Mouse (Mus musculus): Measurements from ENCODE around the gene Pik3cg. TPM values are rescaled to one million over a fixed set of nuclear protein-coding genes. Genes with fewer than 3 reads are reported as not detected.

Pik3cg gene
- polyA plus RNA-seq, 1 experiment from 2014 or later, result 3.2 TPM

DNA sequence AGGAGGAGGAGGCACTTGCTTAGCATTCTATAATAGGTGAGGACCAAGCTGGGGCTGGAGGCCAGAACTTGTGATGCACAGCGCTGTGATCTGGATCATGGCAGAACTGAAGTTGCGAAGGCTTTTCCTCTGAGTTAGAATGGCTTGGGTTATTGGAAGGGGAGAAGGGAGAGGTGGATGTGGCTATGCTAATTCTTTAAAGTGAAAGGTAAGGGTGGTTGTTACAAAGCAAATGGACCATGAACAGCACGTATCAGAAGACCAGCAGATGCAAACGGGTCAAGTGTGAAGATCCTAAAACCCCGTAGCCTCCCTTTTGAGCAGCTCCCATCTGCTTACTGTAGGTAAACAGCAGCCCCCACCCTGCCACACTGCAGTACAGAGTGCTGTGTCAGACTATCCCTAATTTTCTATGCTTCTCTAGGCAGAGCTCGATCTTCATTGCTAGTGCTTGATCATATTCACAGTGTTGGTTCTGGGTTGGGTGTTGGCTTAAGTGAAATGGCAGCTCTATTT lies 7.3 kb downstream of the Pik3cg start:
- no peak for ATAC-seq (ENCODE audit: low read depth)

DNA sequence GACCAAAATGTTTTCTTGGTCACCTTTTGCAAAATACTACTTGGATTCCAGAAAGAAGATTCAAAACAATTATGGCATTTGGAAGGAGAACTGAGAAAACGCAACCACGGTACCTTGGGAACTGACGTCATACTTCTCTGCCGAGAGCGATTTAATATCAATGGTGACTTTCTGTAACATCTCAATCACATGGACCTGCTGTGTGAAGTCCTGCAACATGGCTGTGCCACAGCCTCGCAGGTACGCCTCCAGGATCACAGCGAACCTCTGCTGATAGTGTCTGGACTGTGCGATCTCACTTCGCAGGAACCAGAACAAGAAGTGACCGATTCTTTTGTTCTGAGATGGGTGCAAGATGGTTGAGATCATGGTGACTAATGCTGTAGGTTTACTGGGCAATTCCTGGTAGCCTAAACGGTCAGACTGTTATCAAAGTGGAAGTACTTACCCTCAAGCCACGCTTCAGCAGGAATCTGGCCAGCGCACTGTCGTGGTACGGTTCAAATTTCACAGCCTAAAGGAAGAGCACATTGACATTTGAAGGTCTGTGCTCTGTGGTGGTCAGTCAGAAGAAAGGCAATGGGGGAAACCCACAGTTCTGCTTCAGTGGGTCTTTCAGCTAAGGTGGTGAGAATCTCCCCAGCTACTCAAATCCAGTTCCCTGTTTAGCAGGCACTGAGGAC lies 7.9 kb downstream of the Pik3cg start:
- DNase-seq, result no peak
- Histone ChIP-seq H3K4me3 (replicated peaks) (no peak overlapping the region), H3K27me3 (no peaks in the 10 kb centered on the region), H3K9ac (no peak overlapping the region), H3K36me3 (peaks cover 10% of the 10 kb centered on the region), H3K4me2 (no peak overlapping the region), H3K27ac (no peak overlapping the region), H3K4me1 (replicated peaks) (peaks cover 9% of the 10 kb centered on the region), H3K9me3 (replicated peaks) (no peaks in the 10 kb centered on the region)
- ATAC-seq (ENCODE audit: low read depth), result no peak
- WGBS (ENCODE audit: insufficient replicate concordance), result 65% methylated on average over 16 of the region's 16 CpGs

More for the DNA sequence above, 7.3 kb downstream of the Pik3cg start:
- Histone ChIP-seq H3K36me3 (peaks cover 12% of the 10 kb centered on the region), H3K9me3 (replicated peaks) (no peaks in the 10 kb centered on the region), H3K27ac (no peak overlapping the region), H3K27me3 (no peaks in the 10 kb centered on the region), H3K4me3 (replicated peaks) (no peak overlapping the region), H3K9ac (no peak overlapping the region), H3K4me1 (replicated peaks) (peaks cover 9% of the 10 kb centered on the region), H3K4me2 (no peak overlapping the region)
- 84% methylated on average over 6 of the region's 6 CpGs for WGBS (ENCODE audit: insufficient replicate concordance)
- no peak for DNase-seq

DNA sequence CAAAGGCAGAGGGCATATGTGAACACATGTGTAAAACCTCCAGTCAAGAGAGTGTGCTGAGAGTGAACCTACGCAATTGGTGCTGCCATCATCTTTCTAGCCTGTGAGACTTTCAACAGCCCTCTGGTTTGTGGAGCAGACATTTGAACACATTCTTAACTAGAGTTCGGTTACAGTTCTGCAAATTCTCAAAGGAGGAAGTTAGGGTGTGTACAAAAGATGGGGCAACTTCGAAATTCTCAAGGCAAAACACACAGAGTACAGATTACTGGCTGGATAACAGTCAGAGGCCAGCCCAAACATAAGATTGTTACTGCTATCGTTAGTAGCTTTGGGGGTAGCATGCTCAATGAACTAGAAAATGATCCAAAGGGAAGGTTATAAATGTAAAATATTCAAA lies 9.0 kb downstream of the Pik3cg start:
- no peak overlapping the region for H3K27ac ChIP-seq
- no peak overlapping the region for H3K9ac ChIP-seq
- H3K27me3 ChIP-seq, result no peaks in the 10 kb centered on the region
- peaks cover 9% of the 10 kb centered on the region for H3K4me1 ChIP-seq (replicated peaks)
- no peak overlapping the region for H3K4me3 ChIP-seq (replicated peaks)
- DNase-seq (no peak), ATAC-seq (ENCODE audit: low read depth) (no peak)
- H3K9me3 ChIP-seq (replicated peaks), result no peaks in the 10 kb centered on the region
- no peak overlapping the region for H3K4me2 ChIP-seq
- WGBS (ENCODE audit: insufficient replicate concordance), result 36% methylated on average over 4 of the region's 4 CpGs
- H3K36me3 ChIP-seq, result peaks cover 4% of the 10 kb centered on the region; the same call in 1 of the 2 replicates

DNA sequence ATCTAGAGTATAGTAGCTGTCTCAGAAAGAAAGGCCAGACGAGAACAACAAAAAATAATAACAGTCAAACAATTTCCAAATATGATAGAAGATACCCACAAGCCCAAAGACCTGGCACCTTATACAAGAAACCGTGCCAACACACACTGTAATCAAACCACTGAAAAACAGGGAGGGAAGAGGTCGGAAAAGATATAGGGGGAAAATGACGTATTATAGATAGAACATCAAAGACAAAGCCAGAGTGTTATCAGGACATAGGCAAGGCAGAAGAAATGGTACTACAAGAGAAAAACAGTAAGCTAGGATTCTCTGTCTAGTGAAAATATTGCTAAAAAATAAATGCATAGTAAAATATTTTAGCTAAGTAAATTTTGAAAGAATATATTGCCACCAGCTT lies 10.4 kb downstream of the Pik3cg start:
- no peaks in the 10 kb centered on the region for H3K27me3 ChIP-seq
- no peak overlapping the region for H3K4me2 ChIP-seq
- H3K9ac ChIP-seq, result no peak overlapping the region
- H3K4me3 ChIP-seq (replicated peaks), result no peak overlapping the region
- WGBS (ENCODE audit: insufficient replicate concordance), result 68% methylated on average over 4 of the region's 4 CpGs
- ATAC-seq (ENCODE audit: low read depth) (no peak), DNase-seq (no peak)
- H3K27ac ChIP-seq, result no peak overlapping the region
- H3K36me3 ChIP-seq, result peaks cover 4% of the 10 kb centered on the region; the same call in 1 of the 2 replicates
- H3K4me1 ChIP-seq (replicated peaks), result peaks cover 9% of the 10 kb centered on the region
- H3K9me3 ChIP-seq (replicated peaks), result no peaks in the 10 kb centered on the region

DNA sequence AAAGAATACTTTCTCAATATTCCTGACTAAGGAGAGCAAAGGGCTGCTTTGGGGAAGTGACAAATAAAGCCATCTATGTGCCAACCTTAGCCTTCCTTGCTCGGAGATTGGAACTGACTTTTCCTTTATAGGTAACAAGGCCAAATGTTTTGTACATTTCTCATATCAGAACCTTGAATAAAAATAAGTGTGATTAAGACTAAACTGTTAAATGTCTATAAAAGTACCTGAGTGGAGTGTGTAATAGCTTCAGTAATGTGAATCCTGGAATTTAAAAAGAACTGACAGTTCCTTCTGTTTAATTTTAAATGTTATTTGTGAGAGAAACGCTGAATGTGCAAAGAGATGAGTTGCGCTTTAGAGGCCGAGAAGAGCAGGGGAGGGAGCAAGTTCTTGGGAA lies 13.5 kb downstream of the Pik3cg start:
- no peak for ATAC-seq (ENCODE audit: low read depth)

DNA sequence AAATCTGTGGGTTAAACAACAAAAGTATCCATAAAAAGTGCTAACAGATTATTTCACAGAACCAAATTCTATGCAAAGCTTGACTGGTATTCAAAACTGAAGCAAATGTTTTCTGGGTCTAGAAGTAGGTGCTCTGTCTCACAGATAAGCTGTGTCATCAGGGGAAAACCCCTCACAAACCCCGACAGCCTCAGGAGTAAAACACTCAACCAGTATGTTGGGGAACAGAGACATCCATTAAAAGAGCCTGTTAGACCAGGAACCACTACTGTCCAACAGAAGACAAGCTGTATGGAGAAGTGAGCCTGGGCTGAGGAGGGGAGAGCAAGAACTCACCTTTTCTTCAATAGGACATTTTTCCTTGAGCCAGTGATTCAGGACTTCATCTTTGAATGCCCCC lies 14.1 kb downstream of the Pik3cg start:
- DNase-seq (no peak), ATAC-seq (ENCODE audit: low read depth) (no peak)
- no peaks in the 10 kb centered on the region for H3K27me3 ChIP-seq
- no peak overlapping the region for H3K4me2 ChIP-seq
- peaks cover 4% of the 10 kb centered on the region; the same call in 1 of the 2 replicates for H3K36me3 ChIP-seq
- WGBS (ENCODE audit: insufficient replicate concordance), result 53% methylated on average over 1 of the region's 1 CpGs
- H3K4me1 ChIP-seq (replicated peaks), result peaks cover 6% of the 10 kb centered on the region
- H3K9me3 ChIP-seq (replicated peaks), result no peaks in the 10 kb centered on the region
- H3K9ac ChIP-seq, result no peak overlapping the region
- H3K27ac ChIP-seq, result no peak overlapping the region
- H3K4me3 ChIP-seq (replicated peaks), result no peak overlapping the region

More for the DNA sequence above, 13.5 kb downstream of the Pik3cg start:
- H3K9me3 ChIP-seq (replicated peaks), result no peaks in the 10 kb centered on the region
- H3K4me1 ChIP-seq (replicated peaks), result peaks cover 6% of the 10 kb centered on the region
- H3K27ac ChIP-seq, result no peak overlapping the region
- H3K9ac ChIP-seq, result no peak overlapping the region
- peaks cover 4% of the 10 kb centered on the region; the same call in 1 of the 2 replicates for H3K36me3 ChIP-seq
- 84% methylated on average over 4 of the region's 4 CpGs for WGBS (ENCODE audit: insufficient replicate concordance)
- DNase-seq, result no peak
- no peak overlapping the region for H3K4me2 ChIP-seq
- H3K27me3 ChIP-seq, result no peaks in the 10 kb centered on the region
- no peak overlapping the region for H3K4me3 ChIP-seq (replicated peaks)

DNA sequence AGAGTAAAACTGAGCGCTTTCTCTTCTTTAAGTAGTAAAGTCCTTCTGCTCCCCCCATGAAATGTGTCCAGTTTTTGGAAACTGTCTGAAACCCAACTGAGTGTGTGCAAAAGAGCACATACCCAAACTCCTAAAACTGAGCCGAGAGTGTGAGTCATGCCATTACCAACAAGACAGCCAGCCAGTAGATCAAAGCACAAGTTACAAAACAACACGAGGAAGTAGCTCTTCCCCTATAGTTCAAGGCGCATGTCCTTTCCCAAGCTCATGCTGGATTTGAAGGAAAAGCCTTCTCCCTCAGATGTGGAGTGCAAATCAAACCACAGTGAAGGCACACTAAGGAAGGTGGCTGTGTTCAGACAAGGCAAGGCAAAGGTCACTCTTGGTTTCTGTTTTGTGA lies 17.5 kb downstream of the Pik3cg start:
- Histone ChIP-seq H3K27ac (no peak overlapping the region), H3K27me3 (no peaks in the 10 kb centered on the region), H3K9me3 (replicated peaks) (no peaks in the 10 kb centered on the region), H3K4me2 (no peak overlapping the region), H3K36me3 (peaks cover 4% of the 10 kb centered on the region; the same call in 1 of the 2 replicates), H3K4me3 (replicated peaks) (no peak overlapping the region), H3K4me1 (replicated peaks) (peaks cover 14% of the 10 kb centered on the region), H3K9ac (no peak overlapping the region)
- 59% methylated on average over 4 of the region's 4 CpGs for WGBS (ENCODE audit: insufficient replicate concordance)
- ATAC-seq (ENCODE audit: low read depth) (no peak), DNase-seq (no peak)

DNA sequence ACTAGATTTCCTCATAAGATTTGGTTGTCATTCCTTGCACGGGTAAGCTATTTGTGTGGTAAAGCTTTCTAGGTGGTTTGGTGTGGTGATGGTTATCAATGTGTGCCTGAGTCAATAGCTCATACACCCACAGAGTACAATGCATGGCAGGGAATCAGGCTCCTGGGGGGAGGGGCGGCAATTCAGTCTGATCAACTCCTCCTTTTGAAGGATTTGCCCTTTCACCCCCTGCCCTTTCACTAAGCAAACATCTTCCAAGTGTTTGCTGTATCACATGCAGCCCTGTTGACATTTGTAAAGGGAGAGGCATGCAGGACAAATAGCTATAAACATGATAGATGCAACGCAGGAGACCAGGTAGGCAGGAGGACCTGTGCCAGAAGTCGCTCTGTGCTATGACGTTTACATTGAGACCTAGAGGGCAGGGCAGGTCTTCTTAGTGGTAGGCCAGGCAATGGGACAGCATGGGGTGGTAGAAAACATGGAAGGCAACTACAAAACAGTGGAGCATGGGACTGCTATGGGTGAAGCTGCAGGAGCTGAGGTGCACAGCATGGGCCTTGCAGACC lies 20.7 kb downstream of the Pik3cg start:
- Histone ChIP-seq H3K36me3 (no peaks in the 10 kb centered on the region), H3K4me1 (replicated peaks) (peaks cover 14% of the 10 kb centered on the region), H3K4me2 (no peak overlapping the region), H3K27ac (no peak overlapping the region; the same call in 1 of the 2 replicates), H3K27me3 (no peaks in the 10 kb centered on the region), H3K4me3 (replicated peaks) (no peak overlapping the region), H3K9me3 (replicated peaks) (no peaks in the 10 kb centered on the region), H3K9ac (no peak overlapping the region)
- no peak for ATAC-seq (ENCODE audit: low read depth)
- no peak for DNase-seq
- 70% methylated on average over 5 of the region's 5 CpGs for WGBS (ENCODE audit: insufficient replicate concordance)

DNA sequence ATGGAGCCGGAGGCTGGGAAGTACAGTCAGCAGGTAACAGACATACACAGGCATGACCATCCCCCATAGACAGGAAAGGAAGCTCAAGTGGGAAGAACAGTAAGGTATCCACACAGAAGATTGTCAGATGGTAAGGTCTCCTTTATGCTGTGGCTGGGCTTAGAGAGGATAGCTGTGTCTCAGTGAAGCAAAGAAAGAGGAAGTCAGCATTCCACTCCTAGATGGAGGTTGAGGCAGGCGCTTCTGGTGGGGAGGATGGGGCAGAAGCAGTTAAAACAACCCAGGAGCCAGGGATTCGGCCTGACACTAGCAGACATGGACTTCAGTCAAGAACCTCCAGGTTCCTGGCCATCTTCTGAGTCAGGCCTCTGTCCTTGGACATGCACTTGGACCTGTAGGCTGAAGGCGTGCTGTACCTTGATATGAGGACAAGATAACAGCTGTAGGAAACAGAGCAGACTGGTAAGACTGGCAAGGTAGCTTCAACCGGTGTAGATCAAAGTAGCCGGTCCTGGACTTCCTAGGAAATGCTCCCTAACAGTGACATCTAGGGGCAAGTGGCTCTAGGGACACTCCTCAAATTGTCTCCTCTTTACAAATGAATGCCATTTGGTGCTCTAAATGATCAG lies 21.7 kb downstream of the Pik3cg start:
- no peak overlapping the region for H3K4me3 ChIP-seq (replicated peaks)
- no peaks in the 10 kb centered on the region for H3K9me3 ChIP-seq (replicated peaks)
- DNase-seq (no peak), ATAC-seq (ENCODE audit: low read depth) (no peak)
- no peak overlapping the region for H3K9ac ChIP-seq
- H3K27me3 ChIP-seq, result no peaks in the 10 kb centered on the region
- H3K4me1 ChIP-seq (replicated peaks), result peaks cover 14% of the 10 kb centered on the region
- H3K36me3 ChIP-seq, result no peaks in the 10 kb centered on the region
- H3K4me2 ChIP-seq, result no peak overlapping the region
- H3K27ac ChIP-seq, result no peak overlapping the region
- 66% methylated on average over 6 of the region's 6 CpGs for WGBS (ENCODE audit: insufficient replicate concordance)

DNA sequence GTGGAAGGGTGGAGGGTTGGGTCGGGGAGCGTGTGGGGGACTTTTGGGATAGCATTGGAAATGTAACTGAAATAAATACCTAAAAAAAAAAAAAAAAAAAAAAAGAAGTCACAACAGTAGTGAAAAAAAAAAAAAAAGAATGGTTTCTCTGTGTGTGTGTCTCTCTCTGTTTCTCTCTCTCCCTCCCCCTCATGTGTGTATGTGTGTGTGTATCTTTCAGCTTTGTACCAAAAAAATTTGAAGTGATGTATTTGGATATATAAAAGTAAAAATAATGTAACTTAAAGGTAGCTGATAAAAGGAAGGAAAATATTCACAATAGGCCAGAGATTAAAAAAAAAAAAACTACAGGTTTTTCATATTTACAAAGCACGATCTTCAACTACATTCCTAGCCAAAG lies 23.6 kb downstream of the Pik3cg start:
- no peak overlapping the region for H3K4me2 ChIP-seq
- 80% methylated on average over 3 of the region's 3 CpGs for WGBS (ENCODE audit: insufficient replicate concordance)
- H3K36me3 ChIP-seq, result no peaks in the 10 kb centered on the region
- no peaks in the 10 kb centered on the region for H3K9me3 ChIP-seq (replicated peaks)
- no peaks in the 10 kb centered on the region for H3K27me3 ChIP-seq
- DNase-seq (no peak), ATAC-seq (ENCODE audit: low read depth) (no peak)
- H3K9ac ChIP-seq, result no peak overlapping the region
- no peak overlapping the region for H3K27ac ChIP-seq
- no peak overlapping the region for H3K4me3 ChIP-seq (replicated peaks)
- peaks cover 14% of the 10 kb centered on the region for H3K4me1 ChIP-seq (replicated peaks)

DNA sequence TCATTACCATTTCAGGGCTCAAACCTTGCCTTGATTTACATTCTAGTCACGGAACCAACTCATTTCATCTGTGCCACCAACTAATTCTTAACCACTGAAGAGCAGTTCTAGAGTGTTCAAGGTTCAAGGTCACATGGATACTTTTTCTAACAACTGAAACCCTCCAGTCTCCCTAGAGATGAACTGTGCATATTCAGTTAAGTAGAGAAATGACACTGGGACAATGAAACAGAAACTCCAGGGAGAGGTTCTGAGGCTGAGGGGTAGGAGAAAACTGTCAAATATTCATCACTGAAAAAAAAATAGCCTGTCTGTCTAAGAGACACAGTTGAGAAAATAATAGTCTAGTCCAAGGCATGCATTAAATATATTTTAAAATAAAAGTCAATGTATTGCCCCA lies 24.9 kb downstream of the Pik3cg start:
- ATAC-seq (ENCODE audit: low read depth) (no peak), DNase-seq (no peak)
- Histone ChIP-seq H3K27me3 (no peaks in the 10 kb centered on the region), H3K9me3 (replicated peaks) (no peaks in the 10 kb centered on the region), H3K4me1 (replicated peaks) (peaks cover 14% of the 10 kb centered on the region), H3K4me3 (replicated peaks) (no peak overlapping the region), H3K4me2 (no peak overlapping the region), H3K9ac (no peak overlapping the region), H3K36me3 (no peaks in the 10 kb centered on the region), H3K27ac (no peak overlapping the region)
- WGBS (ENCODE audit: insufficient replicate concordance), result 72% methylated on average over 1 of the region's 1 CpGs
